10 mouse cellular contexts compared by ENCODE assay signal in the genomic region with DNA sequence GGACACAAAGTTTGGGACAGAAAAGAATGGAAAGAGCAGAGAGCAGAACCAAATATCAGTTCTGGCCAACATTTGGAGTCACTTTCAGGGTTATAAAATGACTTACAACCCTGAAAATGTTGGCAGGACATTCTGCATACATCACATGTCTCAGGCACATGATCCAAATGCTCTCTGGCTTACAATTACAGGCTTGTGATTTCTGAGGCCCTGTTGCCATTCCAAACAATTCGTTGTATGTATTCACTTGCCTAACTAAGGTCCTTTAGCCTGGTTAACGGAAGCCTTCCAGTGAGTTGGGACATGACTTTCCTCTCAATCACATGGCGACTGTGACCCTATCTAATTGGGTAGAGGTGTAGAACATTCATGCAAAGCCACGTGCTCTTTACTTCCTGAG.
DNase-seq lines count a peak whose midpoint lies in the region; ATAC-seq and TF ChIP-seq lines count a peak whose summit lies in the region.
"Had no signal": no experiment of that assay in that cellular context is flagged by ENCODE, and none has a peak within 500 bp of the region (broad histone marks: within the 10 kb centered on the region; RNA-seq: fewer than 3 reads in every experiment).

No protein-coding gene starts in this region.

- ATAC-seq in embryonic facial prominence, embryonic 14.5 days (ENCODE audit: low read depth): no peak
- no peak for ATAC-seq in limb, embryonic 14.5 days (ENCODE audit: low FRiP score, low read depth)
- ATAC-seq: hindbrain, postnatal 0 days had no signal

- 84% methylated on average over 4 of the region's 4 CpGs for WGBS in embryonic facial prominence, embryonic 14.5 days
- WGBS in embryonic facial prominence, embryonic 10.5 days: 84% methylated on average over 4 of the region's 4 CpGs
- WGBS in limb, embryonic 14.5 days: 75% methylated on average over 4 of the region's 4 CpGs
- WGBS in limb, embryonic 10.5 days: 90% methylated on average over 4 of the region's 4 CpGs
- WGBS in hindbrain, embryonic 10.5 days: 89% methylated on average over 4 of the region's 4 CpGs

- no peak overlapping the region for H3K9ac ChIP-seq in embryonic facial prominence, embryonic 14.5 days (ENCODE audit: low read depth, low read length)
- no peak overlapping the region for H3K9ac ChIP-seq in limb, embryonic 14.5 days (ENCODE audit: low read depth, low read length, severe bottlenecking)

- H3K4me1 ChIP-seq in embryonic facial prominence, embryonic 14.5 days (ENCODE audit: control insufficient read depth, insufficient read depth, low read length): no peaks in the 10 kb centered on the region
- no peaks in the 10 kb centered on the region for H3K4me1 ChIP-seq in embryonic facial prominence, embryonic 10.5 days
- H3K4me1 ChIP-seq in limb, embryonic 14.5 days (ENCODE audit: control insufficient read depth, insufficient read depth, low read length): no peaks in the 10 kb centered on the region
- H3K4me1 ChIP-seq in limb, embryonic 10.5 days: no peaks in the 10 kb centered on the region
- no peaks in the 10 kb centered on the region for H3K4me1 ChIP-seq in hindbrain, embryonic 10.5 days (replicated peaks)

- no peaks in the 10 kb centered on the region for H3K36me3 ChIP-seq in embryonic facial prominence, embryonic 14.5 days (ENCODE audit: control insufficient read depth, insufficient read depth, low read length)
- no peaks in the 10 kb centered on the region for H3K36me3 ChIP-seq in embryonic facial prominence, embryonic 10.5 days (replicated peaks)
- no peaks in the 10 kb centered on the region for H3K36me3 ChIP-seq in limb, embryonic 14.5 days (ENCODE audit: control insufficient read depth, insufficient read depth, low read length)
- H3K36me3 ChIP-seq in limb, embryonic 10.5 days: no peaks in the 10 kb centered on the region
- no peaks in the 10 kb centered on the region for H3K36me3 ChIP-seq in hindbrain, embryonic 10.5 days

- H3K27me3 ChIP-seq in embryonic facial prominence, embryonic 14.5 days (replicated peaks; ENCODE audit: control insufficient read depth, insufficient read depth, low read length): no peaks in the 10 kb centered on the region
- H3K27me3 ChIP-seq in embryonic facial prominence, embryonic 10.5 days (replicated peaks; ENCODE audit: low read depth, poor library complexity, severe bottlenecking): no peaks in the 10 kb centered on the region
- no peaks in the 10 kb centered on the region for H3K27me3 ChIP-seq in limb, embryonic 14.5 days (ENCODE audit: control insufficient read depth, insufficient read depth, low read length)
- no peaks in the 10 kb centered on the region for H3K27me3 ChIP-seq in limb, embryonic 10.5 days (ENCODE audit: low read depth, poor library complexity, severe bottlenecking)
- H3K27me3 ChIP-seq in hindbrain, embryonic 10.5 days (ENCODE audit: insufficient read depth, poor library complexity, severe bottlenecking): no peaks in the 10 kb centered on the region

- DNase-seq in embryonic facial prominence, embryonic 14.5 days (ENCODE audit: low spot score): peak; percentile 28
- no peak for DNase-seq in embryonic facial prominence, embryonic 10.5 days (ENCODE audit: low spot score)
- DNase-seq in limb, embryonic 14.5 days (ENCODE audit: low spot score): peak; percentile 44
- DNase-seq in limb, embryonic 10.5 days (ENCODE audit: low spot score): no peak
- DNase-seq in fibroblast of lung, adult 2 months (ENCODE audit: low read depth): peak; percentile 72
- peak; percentile 9 for DNase-seq in heart, postnatal 4 days
- no peak for DNase-seq in Muller cell, postnatal 12 days (ENCODE audit: inconsistent ontology term)
- no peak for DNase-seq in hindbrain, embryonic 10.5 days (ENCODE audit: low spot score)
- DNase-seq: liver had no signal

- H3K4me3 ChIP-seq in embryonic facial prominence, embryonic 14.5 days (ENCODE audit: low read depth, low read length): no peak overlapping the region
- no peak overlapping the region for H3K4me3 ChIP-seq in embryonic facial prominence, embryonic 10.5 days
- no peak overlapping the region for H3K4me3 ChIP-seq in limb, embryonic 14.5 days (replicated peaks; ENCODE audit: low read length)
- H3K4me3 ChIP-seq in limb, embryonic 10.5 days: no peak overlapping the region
- H3K4me3 ChIP-seq in hindbrain, embryonic 10.5 days: no peak overlapping the region

- no peak for TF ChIP-seq POLR2A in limb, embryonic 14.5 days (IDR thresholded peaks at IDR 0.05; ENCODE audit: borderline replicate concordance, extremely low read depth, insufficient read depth, insufficient read length)

- H3K4me2 ChIP-seq in embryonic facial prominence, embryonic 14.5 days (ENCODE audit: low read depth, low read length): no peak overlapping the region
- H3K4me2 ChIP-seq in limb, embryonic 14.5 days (replicated peaks; ENCODE audit: low read depth, low read length, severe bottlenecking): no peak overlapping the region

- H3K27ac ChIP-seq in embryonic facial prominence, embryonic 14.5 days (replicated peaks; ENCODE audit: low read depth, low read length): no peak overlapping the region
- no peak overlapping the region for H3K27ac ChIP-seq in embryonic facial prominence, embryonic 10.5 days (replicated peaks)
- H3K27ac ChIP-seq in limb, embryonic 14.5 days (replicated peaks; ENCODE audit: low read depth, low read length): no peak overlapping the region
- H3K27ac ChIP-seq in limb, embryonic 10.5 days: no peak overlapping the region
- H3K27ac ChIP-seq in hindbrain, embryonic 10.5 days: no peak overlapping the region
- H3K27ac ChIP-seq: hindbrain, postnatal 0 days had no signal

- H3K9me3 ChIP-seq in embryonic facial prominence, embryonic 14.5 days (ENCODE audit: control insufficient read depth, low read length): no peaks in the 10 kb centered on the region
- no peaks in the 10 kb centered on the region for H3K9me3 ChIP-seq in embryonic facial prominence, embryonic 10.5 days
- no peaks in the 10 kb centered on the region for H3K9me3 ChIP-seq in limb, embryonic 14.5 days (ENCODE audit: control insufficient read depth, low read length)
- no peaks in the 10 kb centered on the region for H3K9me3 ChIP-seq in limb, embryonic 10.5 days (replicated peaks)
- H3K9me3 ChIP-seq in hindbrain, embryonic 10.5 days: no peaks in the 10 kb centered on the region

Comparison
In these comparisons a context has a peak if more than half of its experiments do, and no peak if none do; other contexts are left out.
1. DNase-seq: peak in embryonic facial prominence, embryonic 14.5 days (single experiment), limb, embryonic 14.5 days (single experiment), fibroblast of lung, adult 2 months (single experiment) and heart, postnatal 4 days (single experiment); none in embryonic facial prominence, embryonic 10.5 days (single experiment), limb, embryonic 10.5 days (single experiment), Muller cell, postnatal 12 days (single experiment) and hindbrain, embryonic 10.5 days (single experiment).